Mouse (Mus musculus) heart, embryonic 16.5 days (tissue): ENCODE measurements at regions not wholly inside any gene's neighbourhood (a gene's known extent, or its start where the extent isn't known, plus 50 kb on each side); places are given as distances from the start of the nearest gene placed in this dataset.

Experiments used
- ATAC-seq: fragments of 200-750 bp; cut with Nextera tagmentation; replicated peaks from 2 replicates; pipeline ENCODE4 v1.8.0; 2017; ENCODE audit warnings: moderate number of reproducible peaks; ENCODE audit not compliant: insufficient read depth, low FRiP score; ENCODE audit errors: extremely low read depth
- H3K27ac ChIP-seq: fragments of 300-500 bp; sonication (generic); 2 replicates; pipeline ENCODE4 v1.5.1; 2014; ENCODE audit warnings: mild to moderate bottlenecking, low read length, control low read depth, moderate library complexity
- H3K27me3 ChIP-seq: fragments of 300-500 bp; sonication (generic); 2 replicates; pipeline ENCODE4 v1.6.1; 2014; ENCODE audit warnings: low read length, mixed read lengths; ENCODE audit not compliant: control insufficient read depth, insufficient read depth
- H3K36me3 ChIP-seq: fragments of 300-500 bp; sonication (generic); 2 replicates; pipeline ENCODE4 v1.6.1; 2014; ENCODE audit not compliant: control insufficient read depth, insufficient read depth
- H3K4me1 ChIP-seq: fragments of 300-500 bp; sonication (generic); 2 replicates; pipeline ENCODE4 v1.6.1; 2014; ENCODE audit warnings: low read length, mixed read lengths; ENCODE audit not compliant: control insufficient read depth, insufficient read depth
- H3K4me2 ChIP-seq: fragments of 300-500 bp; sonication (generic); 2 replicates; pipeline ENCODE4 v1.6.1; 2014; ENCODE audit warnings: low read depth, mild to moderate bottlenecking, control low read depth, low read length
- H3K4me3 ChIP-seq: fragments of 300-500 bp; sonication (generic); 2 replicates; pipeline ENCODE4 v1.5.1; 2014; ENCODE audit warnings: mild to moderate bottlenecking, control low read depth, low read length
- H3K9ac ChIP-seq: fragments of 300-500 bp; sonication (generic); 2 replicates; pipeline ENCODE4 v1.6.1; 2014; ENCODE audit warnings: low read length, control low read depth
- H3K9me3 ChIP-seq: fragments of 300-500 bp; sonication (generic); replicated peaks from 2 replicates; pipeline ENCODE4 v1.6.1; 2016; ENCODE audit warnings: low read length; ENCODE audit not compliant: control insufficient read depth
- whole genome bisulfite sequencing: fragments of 180-500 bp; shearing (Covaris S2); extraction: QIAGEN DNeasy Blood & Tissue Kit; methylation state at CpG from one replicate; pipeline ENCODE4 v1.1.7; 2014; 5-methylcytosine and 5-hydroxymethylcytosine counted together

DNA sequence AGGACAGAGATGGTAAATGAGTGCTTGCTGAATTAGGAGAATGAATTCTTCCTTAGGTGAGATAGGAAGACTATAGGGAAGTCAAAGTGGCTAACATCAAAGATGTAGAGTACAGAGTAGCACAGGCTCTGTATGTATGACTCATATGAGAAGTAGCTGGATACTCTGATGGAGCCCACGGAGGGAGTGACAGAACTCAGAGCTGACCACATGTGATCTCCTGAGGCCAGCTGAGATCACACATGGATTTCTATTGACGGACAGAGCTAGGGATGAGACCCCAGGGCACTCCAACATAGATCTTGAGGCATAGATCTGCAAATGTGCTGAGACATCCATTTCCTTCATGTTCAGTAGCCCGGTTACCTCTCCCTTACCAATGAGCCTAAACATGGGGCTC is 66.0 kb downstream of the Cops8 start:
- ATAC-seq, result no peak
- Histone ChIP-seq H3K4me1 (peaks cover 14% of the 10 kb centered on the region), H3K27me3 (no peaks in the 10 kb centered on the region), H3K9me3 (no peaks in the 10 kb centered on the region), H3K4me3 (no peak overlapping the region), H3K4me2 (no peak overlapping the region), H3K36me3 (no peaks in the 10 kb centered on the region), H3K9ac (no peak overlapping the region), H3K27ac (no peak overlapping the region)
- 87% methylated on average over 3 of the region's 3 CpGs for WGBS

DNA sequence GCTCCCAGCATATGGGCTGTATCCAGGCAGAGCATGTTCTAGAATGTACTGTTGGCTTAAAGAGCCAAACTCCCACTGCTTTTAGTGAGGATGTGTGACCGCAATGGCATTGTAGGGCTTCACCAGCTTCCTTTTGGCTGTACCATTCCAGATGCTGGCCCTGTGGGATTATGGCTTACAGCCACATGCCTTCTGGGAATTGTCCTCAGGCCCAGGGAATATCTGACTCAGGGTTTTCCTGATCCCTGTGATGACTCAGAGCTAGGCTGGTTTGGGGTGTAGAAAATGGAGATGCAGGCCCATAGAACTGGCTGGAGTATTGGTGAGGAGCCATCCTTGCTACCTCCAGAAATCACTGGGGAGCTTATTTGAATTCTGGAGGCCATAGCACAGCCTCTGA is 66.5 kb downstream of the Cops8 start:
- Histone ChIP-seq H3K9ac (no peak overlapping the region), H3K36me3 (no peaks in the 10 kb centered on the region), H3K4me2 (no peak overlapping the region), H3K27ac (no peak overlapping the region), H3K9me3 (no peaks in the 10 kb centered on the region), H3K27me3 (no peaks in the 10 kb centered on the region), H3K4me3 (no peak overlapping the region), H3K4me1 (peaks cover 14% of the 10 kb centered on the region)
- ATAC-seq, result no peak
- 88% methylated on average over 1 of the region's 1 CpGs for WGBS

DNA sequence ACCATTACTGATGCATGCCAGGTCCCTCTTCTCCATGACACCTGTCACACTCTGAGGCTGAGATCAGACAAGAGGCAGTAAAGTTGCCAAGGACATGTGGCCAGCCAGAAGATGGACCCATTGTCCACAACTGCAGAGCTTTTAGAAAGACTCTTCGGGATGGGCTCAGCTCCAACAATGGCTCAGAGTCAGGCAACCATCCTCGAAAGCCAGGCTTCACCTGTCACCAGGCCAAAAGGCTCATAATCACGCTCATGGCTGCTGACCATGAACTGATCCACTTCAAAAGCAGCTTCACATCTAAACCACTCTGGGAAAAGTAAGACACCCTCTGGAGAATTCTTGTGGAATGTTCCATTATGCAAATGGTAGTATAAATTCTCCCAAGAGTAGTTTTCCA is 67.6 kb downstream of the Cops8 start:
- no peaks in the 10 kb centered on the region for H3K27me3 ChIP-seq
- ATAC-seq, result no peak
- WGBS, result 71% methylated on average over 3 of the region's 3 CpGs

DNA sequence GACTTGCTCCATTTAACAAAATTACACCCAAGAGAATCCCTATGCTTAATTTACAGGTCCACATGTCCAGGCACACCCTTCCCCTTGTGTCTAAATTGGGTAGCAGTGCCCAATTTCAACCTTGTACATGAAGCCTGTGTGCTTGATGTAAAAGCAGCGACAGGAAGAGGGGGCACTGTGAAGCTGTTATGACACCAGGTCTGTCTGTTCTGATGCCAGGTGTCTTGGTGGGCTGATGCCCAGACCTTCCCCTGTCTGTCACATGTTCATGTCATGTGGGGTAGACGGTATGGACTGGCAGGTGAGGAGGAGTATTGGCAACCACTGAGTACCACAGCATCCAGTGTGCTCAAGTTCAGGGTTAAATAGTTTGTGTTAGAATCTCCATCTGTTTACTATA is 71.0 kb downstream of the Cops8 start:
- H3K36me3 ChIP-seq, result no peaks in the 10 kb centered on the region
- H3K4me1 ChIP-seq, result peaks cover 39% of the 10 kb centered on the region
- no peak overlapping the region for H3K4me3 ChIP-seq
- no peak for ATAC-seq
- 61% methylated on average over 2 of the region's 2 CpGs for WGBS
- no peak overlapping the region for H3K9ac ChIP-seq
- H3K4me2 ChIP-seq, result no peak overlapping the region
- H3K9me3 ChIP-seq, result no peaks in the 10 kb centered on the region
- no peaks in the 10 kb centered on the region for H3K27me3 ChIP-seq
- no peak overlapping the region for H3K27ac ChIP-seq

More for the DNA sequence above, 67.6 kb downstream of the Cops8 start:
- H3K4me2 ChIP-seq, result no peak overlapping the region
- H3K9me3 ChIP-seq, result no peaks in the 10 kb centered on the region
- no peak overlapping the region for H3K4me3 ChIP-seq
- H3K9ac ChIP-seq, result no peak overlapping the region
- peaks cover 14% of the 10 kb centered on the region for H3K4me1 ChIP-seq
- no peaks in the 10 kb centered on the region for H3K36me3 ChIP-seq
- no peak overlapping the region for H3K27ac ChIP-seq

DNA sequence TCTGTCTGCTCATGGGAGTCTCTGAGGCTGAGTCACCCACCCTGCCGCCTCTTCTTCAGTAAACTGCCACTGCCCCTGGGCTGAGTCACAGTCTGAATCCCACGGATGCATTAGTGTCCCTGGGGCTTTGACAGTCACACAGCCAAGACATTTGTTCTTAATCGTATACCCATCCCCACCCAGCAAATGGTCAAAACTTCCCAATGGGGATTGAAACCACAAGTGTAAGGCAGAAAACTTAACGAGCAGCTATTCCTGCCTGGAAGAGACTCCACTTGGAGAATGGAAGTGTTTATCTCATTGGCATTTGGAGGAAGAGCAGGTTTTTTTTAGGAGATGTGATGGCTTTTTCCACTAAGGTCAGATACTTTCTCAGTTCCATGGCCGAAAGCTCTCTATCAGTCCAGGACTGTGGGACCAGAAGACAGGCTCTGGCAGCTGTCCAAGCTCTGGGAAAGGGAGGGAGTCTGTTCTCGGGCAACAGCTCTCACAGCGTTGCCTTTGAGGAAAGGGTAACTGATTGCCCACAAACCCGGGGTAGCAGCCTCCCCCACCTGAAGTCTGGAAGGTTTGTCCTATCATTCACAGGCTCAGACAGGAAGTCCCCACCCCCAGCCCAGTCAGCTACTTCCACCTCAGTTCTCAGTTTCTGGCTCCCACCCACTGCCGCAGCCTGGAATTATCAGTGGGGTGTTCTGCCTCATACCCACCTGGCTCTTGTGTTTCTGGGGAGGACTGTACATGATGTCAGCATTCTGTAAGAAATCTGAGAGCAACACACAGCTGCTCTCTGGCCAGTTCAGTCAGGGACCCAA is 73.6 kb downstream of the Cops8 start:
- H3K4me1 ChIP-seq, result peaks cover 44% of the 10 kb centered on the region
- ATAC-seq, result peak; percentile 77
- peak overlapping the region; percentile 42 for H3K4me2 ChIP-seq
- no peaks in the 10 kb centered on the region for H3K36me3 ChIP-seq
- no peaks in the 10 kb centered on the region for H3K27me3 ChIP-seq
- peak overlapping the region; percentile 73 for H3K27ac ChIP-seq
- 14% methylated on average over 9 of the region's 9 CpGs for WGBS
- no peak overlapping the region for H3K4me3 ChIP-seq
- H3K9me3 ChIP-seq, result 0 out of 2 replicates have a peak, but pooled peaks cover 2% of the 10 kb centered on the region
- peak overlapping the region; percentile 28 for H3K9ac ChIP-seq

DNA sequence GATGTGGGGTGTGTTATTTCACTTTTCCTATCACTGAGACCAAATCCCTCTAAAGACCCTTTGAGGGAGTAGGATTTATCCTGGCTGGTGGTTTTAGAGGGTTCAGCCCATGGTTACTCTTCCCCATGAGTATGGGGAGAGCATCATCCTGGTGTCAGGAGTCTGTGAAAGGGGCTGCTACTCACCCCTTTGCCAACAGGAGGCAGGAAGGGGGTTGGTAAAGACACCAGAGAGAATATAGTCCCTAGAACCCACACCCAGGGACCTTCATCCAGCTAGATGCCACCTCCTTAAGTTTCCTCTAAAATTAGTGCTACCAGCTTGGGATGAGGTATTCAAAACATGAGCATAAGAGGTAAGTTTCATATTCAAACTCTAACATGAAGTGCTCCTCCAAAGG is 74.4 kb downstream of the Cops8 start:
- Histone ChIP-seq H3K9ac (no peak overlapping the region), H3K27me3 (no peaks in the 10 kb centered on the region), H3K36me3 (no peaks in the 10 kb centered on the region), H3K9me3 (0 out of 2 replicates have a peak, but pooled peaks cover 2% of the 10 kb centered on the region), H3K4me3 (no peak overlapping the region), H3K4me1 (peaks cover 44% of the 10 kb centered on the region), H3K4me2 (no peak overlapping the region), H3K27ac (peak overlapping the region; percentile 73)
- ATAC-seq, result no peak

DNA sequence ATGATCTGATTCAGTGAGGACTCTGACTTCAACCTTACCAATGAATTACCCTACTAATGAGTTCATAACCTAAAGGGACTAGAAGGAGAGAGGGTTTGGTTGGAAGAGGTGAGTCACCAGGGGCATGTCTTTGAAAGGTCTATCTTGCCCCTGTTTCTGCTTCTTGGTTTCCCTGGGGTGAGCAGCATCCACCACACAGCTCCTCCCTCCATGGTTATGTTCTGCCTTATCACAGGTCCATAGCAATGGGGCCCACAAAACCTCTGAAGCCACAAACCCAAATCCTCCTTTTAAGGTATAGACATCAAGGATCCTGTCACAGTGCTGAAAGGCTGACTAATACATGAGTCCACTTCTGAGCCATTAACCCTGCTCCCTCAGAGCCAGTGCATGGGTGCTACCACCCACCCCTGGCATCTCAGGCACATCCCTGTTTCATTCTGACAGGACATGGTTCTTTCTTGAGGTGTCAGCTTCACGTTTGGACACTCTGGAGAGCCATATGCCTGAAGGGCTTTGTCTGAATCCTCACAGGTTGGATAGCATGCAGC is 74.9 kb downstream of the Cops8 start:
- no peak overlapping the region for H3K9ac ChIP-seq
- no peaks in the 10 kb centered on the region for H3K27me3 ChIP-seq
- H3K36me3 ChIP-seq, result no peaks in the 10 kb centered on the region
- H3K4me2 ChIP-seq, result no peak overlapping the region
- H3K4me3 ChIP-seq, result no peak overlapping the region
- peaks cover 44% of the 10 kb centered on the region for H3K4me1 ChIP-seq
- no peak overlapping the region; the same call in 1 of the 2 replicates for H3K27ac ChIP-seq
- H3K9me3 ChIP-seq, result 0 out of 2 replicates have a peak, but pooled peaks cover 2% of the 10 kb centered on the region
- ATAC-seq, result no peak
- 31% methylated on average over 1 of the region's 1 CpGs for WGBS

DNA sequence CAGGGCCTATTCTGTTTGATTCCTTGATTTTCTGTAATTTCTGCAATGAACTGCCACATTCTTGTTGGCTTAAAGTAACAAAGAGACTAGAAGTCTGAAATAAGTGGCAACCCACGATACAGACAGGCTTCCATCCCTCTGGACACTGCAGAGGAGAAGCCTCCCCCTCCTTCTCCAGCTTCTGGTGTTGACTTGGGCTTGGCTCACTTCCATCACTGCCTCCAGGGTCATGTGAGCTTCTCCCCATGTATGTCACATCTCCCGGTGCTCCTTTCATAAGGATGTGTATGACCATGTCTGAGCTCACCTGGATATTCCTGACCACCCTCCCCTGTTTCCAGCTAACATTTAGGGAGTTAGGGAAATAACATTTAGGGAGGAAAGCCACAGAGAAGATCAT is 75.6 kb downstream of the Cops8 start:
- H3K9ac ChIP-seq, result no peak overlapping the region
- 0 out of 2 replicates have a peak, but pooled peaks cover 2% of the 10 kb centered on the region for H3K9me3 ChIP-seq
- H3K4me1 ChIP-seq, result peaks cover 39% of the 10 kb centered on the region
- no peaks in the 10 kb centered on the region for H3K36me3 ChIP-seq
- no peak overlapping the region for H3K4me2 ChIP-seq
- ATAC-seq, result 0 out of 2 replicates have a peak, but pooled peaks have one; percentile 29
- H3K27ac ChIP-seq, result peak overlapping the region; percentile 35
- no peaks in the 10 kb centered on the region for H3K27me3 ChIP-seq
- WGBS, result 22% methylated on average over 2 of the region's 2 CpGs
- H3K4me3 ChIP-seq, result no peak overlapping the region

DNA sequence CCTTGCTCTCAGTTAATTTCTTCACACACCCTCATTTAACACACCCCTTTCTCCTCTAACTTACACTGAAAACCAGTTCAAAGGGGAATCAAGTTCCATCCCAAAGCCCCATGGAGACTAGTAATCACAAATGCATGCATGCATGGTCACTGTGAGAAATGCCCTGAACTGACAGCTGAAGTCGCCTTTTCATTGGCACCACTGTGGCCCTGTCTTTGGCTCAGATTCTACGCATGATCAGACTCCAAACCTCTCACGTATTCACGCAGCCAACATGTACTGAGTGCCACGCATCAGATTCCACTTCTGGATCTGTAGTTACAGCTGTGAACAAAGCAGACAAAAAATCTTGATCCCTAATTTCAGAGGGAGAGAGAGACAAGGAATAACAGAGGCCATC is 85.3 kb downstream of the Cops8 start:
- H3K4me2 ChIP-seq, result no peak overlapping the region
- H3K36me3 ChIP-seq, result no peaks in the 10 kb centered on the region
- no peaks in the 10 kb centered on the region for H3K27me3 ChIP-seq
- H3K9me3 ChIP-seq, result no peaks in the 10 kb centered on the region; the same call in 1 of the 2 replicates
- 81% methylated on average over 5 of the region's 5 CpGs for WGBS
- no peaks in the 10 kb centered on the region for H3K4me1 ChIP-seq
- ATAC-seq, result no peak
- no peak overlapping the region for H3K9ac ChIP-seq
- no peak overlapping the region for H3K27ac ChIP-seq
- H3K4me3 ChIP-seq, result no peak overlapping the region
